ENCODE assay signal across 8 mouse cellular contexts in the genomic region with DNA sequence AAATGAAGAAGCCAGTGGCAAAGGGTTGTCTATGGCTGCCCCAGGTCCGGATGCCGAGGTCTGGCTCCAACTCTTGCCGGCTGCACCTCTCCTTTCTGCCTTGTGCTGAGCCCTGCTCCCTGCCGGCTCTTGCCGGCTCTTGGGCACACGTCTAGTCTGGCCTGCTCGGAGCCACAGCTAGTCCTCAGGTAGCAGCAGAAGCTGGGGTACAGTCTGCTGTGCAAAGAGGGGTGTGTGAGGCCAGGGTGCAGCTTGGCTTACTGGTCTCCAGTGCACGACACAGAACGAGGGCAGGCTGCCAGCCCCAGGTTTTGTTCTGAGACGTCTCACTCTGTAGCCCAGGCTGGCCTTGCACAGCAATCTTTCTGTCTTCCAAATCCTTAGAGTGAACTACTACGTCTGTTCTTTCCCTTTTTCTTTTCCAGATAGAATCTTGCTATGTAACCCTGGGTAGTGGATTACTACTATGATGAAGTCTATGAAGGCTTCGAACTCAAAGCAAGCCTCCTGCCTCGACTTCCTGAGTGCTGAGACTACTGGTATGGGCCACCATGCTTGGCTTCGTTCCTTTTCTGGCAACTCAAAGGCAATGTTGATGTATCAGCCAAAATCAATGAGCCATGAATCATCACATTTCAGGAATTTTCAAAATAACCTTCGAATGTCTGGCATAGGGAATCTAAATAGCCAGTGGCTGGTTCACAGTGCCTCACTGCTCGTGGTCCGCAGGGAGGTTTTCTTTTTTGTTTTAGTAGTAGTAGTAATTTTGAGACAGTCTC. TPM values are rescaled to one million over a fixed set of nuclear protein-coding genes. Genes with fewer than 3 reads are reported as not detected.
A peak's percentile ranks its signal among the peaks of the same experiment; 100 is the strongest.
DNase-seq lines count a peak whose midpoint lies in the region; ATAC-seq and TF ChIP-seq lines count a peak whose summit lies in the region.

No protein-coding gene starts in this region.

- no peaks in the 10 kb centered on the region for H3K9me3 ChIP-seq in embryonic facial prominence, embryonic 15.5 days (replicated peaks)
- H3K9me3 ChIP-seq in liver, embryonic 14.5 days (ENCODE audit: control insufficient read depth, low read length): no peaks in the 10 kb centered on the region

- peak overlapping the region; percentile 93 for H3K27ac ChIP-seq in layer of hippocampus, adult 2 months
- peak overlapping the region; percentile 65 for H3K27ac ChIP-seq in brown adipose tissue, adult 24 weeks (replicated peaks; ENCODE audit: low read depth, low read length)
- peak overlapping the region; percentile 71; the same call in 1 of the 2 replicates for H3K27ac ChIP-seq in embryonic facial prominence, embryonic 15.5 days (replicated peaks)
- peak overlapping the region; percentile 94 for H3K27ac ChIP-seq in liver, embryonic 14.5 days

- H3K27me3 ChIP-seq in embryonic facial prominence, embryonic 15.5 days: no peaks in the 10 kb centered on the region
- no peaks in the 10 kb centered on the region for H3K27me3 ChIP-seq in liver, embryonic 14.5 days (ENCODE audit: control insufficient read depth, insufficient read depth, low read length)

- TF ChIP-seq CTCF in layer of hippocampus, adult 2 months (conservative IDR thresholded peaks at IDR 0.05): no peak
- TF ChIP-seq CTCF in liver, embryonic 14.5 days (IDR thresholded peaks at IDR 0.05; ENCODE audit: low read depth): no peak

- whole genome bisulfite sequencing in embryonic facial prominence, embryonic 15.5 days: 80% methylated on average over 17 of the region's 17 CpGs
- WGBS in liver, embryonic 14.5 days (ENCODE audit: insufficient replicate concordance): 74% methylated on average over 17 of the region's 17 CpGs

- H3K4me2 ChIP-seq in embryonic facial prominence, embryonic 15.5 days (replicated peaks): no peak overlapping the region
- peak overlapping the region; percentile 60 for H3K4me2 ChIP-seq in liver, embryonic 14.5 days (ENCODE audit: low read depth)

- peaks cover 26% of the 10 kb centered on the region for H3K36me3 ChIP-seq in embryonic facial prominence, embryonic 15.5 days
- peaks cover 3% of the 10 kb centered on the region; the same call in 1 of the 2 replicates for H3K36me3 ChIP-seq in liver, embryonic 14.5 days (replicated peaks; ENCODE audit: control insufficient read depth, insufficient read depth, low read depth)

- no peak for ATAC-seq in embryonic facial prominence, embryonic 15.5 days (ENCODE audit: insufficient number of reproducible peaks, low FRiP score, low TSS enrichment, low read depth)
- no peak for ATAC-seq in liver, embryonic 14.5 days (ENCODE audit: insufficient read depth)

- DNase-seq in layer of hippocampus, adult 2 months (ENCODE audit: low spot score in 2 of 2): no peak
- no peak for DNase-seq in layer of hippocampus, adult 11-12 months (ENCODE audit: low spot score)
- DNase-seq in liver, embryonic 14.5 days (ENCODE audit: low read depth in 3 of 3, low spot score in 3 of 3): no peak
- DNase-seq in natural killer cell, adult 2 months (ENCODE audit: low spot score in 2 of 2): no peak
- no peak for DNase-seq in spleen, adult 12 weeks (ENCODE audit: low spot score)
- no peak for DNase-seq in urinary bladder, postnatal 25 days (ENCODE audit: low spot score)

- no peak overlapping the region for H3K4me3 ChIP-seq in layer of hippocampus, adult 2 months
- no peak overlapping the region for H3K4me3 ChIP-seq in brown adipose tissue, adult 24 weeks (ENCODE audit: insufficient read depth, low read depth, low read length)
- no peak overlapping the region for H3K4me3 ChIP-seq in embryonic facial prominence, embryonic 15.5 days (replicated peaks)
- no peak overlapping the region for H3K4me3 ChIP-seq in liver, embryonic 14.5 days (ENCODE audit: insufficient read depth in 1 of 2, low read depth in 2 of 2, low read length in 2 of 2)

- peaks cover 26% of the 10 kb centered on the region for H3K4me1 ChIP-seq in brown adipose tissue, adult 24 weeks (ENCODE audit: control insufficient read depth, insufficient read depth, insufficient read length, low read length)
- peaks cover 28% of the 10 kb centered on the region for H3K4me1 ChIP-seq in embryonic facial prominence, embryonic 15.5 days
- peaks cover 19 to 26% of the 10 kb centered on the region in 2 experiments for H3K4me1 ChIP-seq in liver, embryonic 14.5 days (replicated peaks; ENCODE audit: control insufficient read depth in 2 of 2, insufficient read depth in 2 of 2, low read length in 1 of 2)

- TF ChIP-seq EP300 in liver, embryonic 14.5 days (IDR thresholded peaks at IDR 0.05; ENCODE audit: low read depth): no peak

- no peak overlapping the region for H3K9ac ChIP-seq in embryonic facial prominence, embryonic 15.5 days
- no peak overlapping the region; the same call in 1 of the 2 replicates for H3K9ac ChIP-seq in liver, embryonic 14.5 days (replicated peaks)

RNA-seq across cellular contexts. Expression of a gene that starts 4.9 kb away (rescaled TPM):
- total RNA-seq in layer of hippocampus, adult 2 months (2021): 10 to 100 TPM in 1 of 2 experiments, 1 to 10 TPM in 1; 8.0 to 10.1 TPM
- polyA plus RNA-seq in brown adipose tissue, adult 24 weeks (2012; ENCODE audit: insufficient read depth, insufficient read length, missing spikeins): 27.9 and 52.7 TPM in 2 replicates
- 12.0 and 12.5 TPM in 2 replicates for polyA plus RNA-seq in embryonic facial prominence, embryonic 15.5 days (2015; fragmentation: Nextera tagmentation; extraction: Ambion mirVana)
- polyA plus RNA-seq in liver, embryonic 14.5 days (2012; rRNA removed): 3.8 and 4.5 TPM in 2 replicates
- polyA plus RNA-seq in liver, embryonic 14.5 days (2014; fragmentation: Nextera tagmentation; extraction: Ambion mirVana): 5.5 and 5.6 TPM in 2 replicates

RNA-seq across cellular contexts. Expression of a gene that starts 6.8 kb away (rescaled TPM):
- under 1 TPM in 1 of 2 experiments, not detected in 1; 0.90 TPM for total RNA-seq in layer of hippocampus, adult 2 months (2021)
- 14.1 TPM in 1 of 2 replicates, not detected in the other for polyA plus RNA-seq in brown adipose tissue, adult 24 weeks (2012; ENCODE audit: insufficient read depth, insufficient read length, missing spikeins)
- 0.33 and 0.43 TPM in 2 replicates for polyA plus RNA-seq in embryonic facial prominence, embryonic 15.5 days (2015; fragmentation: Nextera tagmentation; extraction: Ambion mirVana)
- 0.10 and 0.30 TPM in 2 replicates for polyA plus RNA-seq in liver, embryonic 14.5 days (2012; rRNA removed)
- polyA plus RNA-seq in liver, embryonic 14.5 days (2014; fragmentation: Nextera tagmentation; extraction: Ambion mirVana): not detected in 2 replicates

RNA-seq across cellular contexts. Expression of a gene that starts 7.7 kb away (rescaled TPM):
- total RNA-seq in layer of hippocampus, adult 2 months (2021): 10 to 100 TPM; 17.4 to 43.4 TPM
- polyA plus RNA-seq in brown adipose tissue, adult 24 weeks (2012; ENCODE audit: insufficient read depth, insufficient read length, missing spikeins): 5.9 and 26.0 TPM in 2 replicates
- 40.9 and 73.0 TPM in 2 replicates for polyA plus RNA-seq in embryonic facial prominence, embryonic 15.5 days (2015; fragmentation: Nextera tagmentation; extraction: Ambion mirVana)
- 8.0 and 15.2 TPM in 2 replicates for polyA plus RNA-seq in liver, embryonic 14.5 days (2012; rRNA removed)
- 27.3 and 32.2 TPM in 2 replicates for polyA plus RNA-seq in liver, embryonic 14.5 days (2014; fragmentation: Nextera tagmentation; extraction: Ambion mirVana)

RNA-seq across cellular contexts. Expression of a gene that starts 11.4 kb away (rescaled TPM):
- 10 to 100 TPM; 53.6 to 62.4 TPM for total RNA-seq in layer of hippocampus, adult 2 months (2021)
- 12.4 TPM in 1 of 2 replicates, not detected in the other for polyA plus RNA-seq in brown adipose tissue, adult 24 weeks (2012; ENCODE audit: insufficient read depth, insufficient read length, missing spikeins)
- 55.0 and 78.2 TPM in 2 replicates for polyA plus RNA-seq in embryonic facial prominence, embryonic 15.5 days (2015; fragmentation: Nextera tagmentation; extraction: Ambion mirVana)
- 7.5 and 15.7 TPM in 2 replicates for polyA plus RNA-seq in liver, embryonic 14.5 days (2012; rRNA removed)
- 1.2 and 8.3 TPM in 2 replicates for polyA plus RNA-seq in liver, embryonic 14.5 days (2014; fragmentation: Nextera tagmentation; extraction: Ambion mirVana)

RNA-seq across cellular contexts. Expression of a gene that starts 11.5 kb away (rescaled TPM):
- total RNA-seq in layer of hippocampus, adult 2 months (2021): 100 to 1,000 TPM; 243 to 275 TPM
- 0.55 and 0.58 TPM in 2 replicates for polyA plus RNA-seq in brown adipose tissue, adult 24 weeks (2012; ENCODE audit: insufficient read depth, insufficient read length, missing spikeins)
- 18.9 and 21.9 TPM in 2 replicates for polyA plus RNA-seq in embryonic facial prominence, embryonic 15.5 days (2015; fragmentation: Nextera tagmentation; extraction: Ambion mirVana)
- polyA plus RNA-seq in liver, embryonic 14.5 days (2012; rRNA removed): 0.08 and 0.55 TPM in 2 replicates
- 0.40 and 0.41 TPM in 2 replicates for polyA plus RNA-seq in liver, embryonic 14.5 days (2014; fragmentation: Nextera tagmentation; extraction: Ambion mirVana)
